Mouse (Mus musculus): ENCODE data around the gene 4933436I01Rik.

Gene 4933436I01Rik

DNA sequence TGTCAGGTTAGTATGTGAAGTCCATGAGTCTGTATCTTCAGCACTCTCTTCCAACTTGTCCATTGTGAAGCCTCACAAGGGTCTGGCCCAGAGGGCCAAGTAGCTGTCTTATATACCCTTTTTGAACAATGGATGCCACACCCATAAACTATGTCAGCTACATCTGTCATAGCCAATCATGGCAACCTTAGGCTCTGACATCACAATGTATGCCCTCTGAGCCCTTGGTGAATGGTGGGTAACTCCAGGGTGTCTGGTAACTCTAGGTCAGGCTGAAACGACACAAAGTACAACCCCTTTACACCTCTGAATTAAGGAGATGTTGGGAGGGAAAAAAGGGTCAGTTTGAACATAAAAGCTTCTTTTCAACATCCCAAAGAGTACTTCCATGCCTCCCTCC, at the start of gene 4933436I01Rik:
Gene 4933436I01Rik (minus strand): TSS at position 101 of the 400 bp plus-strand sequence.
- no peak for DNase-seq (ENCODE audit: low spot score)

DNA sequence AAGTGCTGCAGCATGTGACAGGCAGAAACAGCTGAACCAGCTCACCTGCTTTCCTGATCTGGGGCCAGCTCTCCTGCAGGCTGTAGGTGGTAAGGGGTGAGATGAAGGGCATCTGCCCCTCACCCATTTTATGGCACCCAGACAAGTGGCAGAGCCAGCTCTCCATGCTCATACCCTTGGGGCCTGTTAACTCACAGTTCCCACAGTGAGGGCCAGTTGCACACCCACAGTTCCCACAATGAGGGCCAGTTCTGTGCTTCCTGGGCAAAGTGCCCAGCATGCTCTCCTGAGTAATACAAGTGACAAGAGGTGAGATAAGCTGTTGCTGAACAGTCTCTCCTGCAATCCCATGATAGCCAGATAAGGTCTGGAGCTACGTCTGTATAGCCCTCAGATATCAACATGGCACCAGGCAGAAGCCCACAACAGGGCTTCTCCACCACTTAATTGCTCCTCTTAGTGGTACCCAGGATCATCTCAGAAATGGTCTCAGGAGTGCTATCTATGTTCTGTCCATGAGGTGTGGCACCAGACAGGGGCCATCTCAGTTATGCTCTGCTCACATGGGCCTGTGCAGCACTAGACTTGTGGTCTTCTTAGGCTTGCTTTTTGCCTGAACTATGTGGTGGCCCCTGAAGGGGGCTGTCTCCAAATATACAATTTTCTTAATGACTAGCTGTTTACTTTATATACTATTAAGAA, 3.7 kb upstream of the 4933436I01Rik start:
- peak; percentile 57 for DNase-seq (ENCODE audit: low spot score)

GRCm38 (mm10) chrX:67883406-67883805, 37.8 kb downstream of the 4933436I01Rik start:
- no peak for DNase-seq (ENCODE audit: low spot score)
